Mouse (Mus musculus) CD4-positive, CD25-positive, alpha-beta regulatory T cell, adult 2 months (primary cell): ENCODE data around the gene Hs6st3.

Source experiments
- DNase-seq: peaks from one replicate; pipeline ENCODE4 v3.0.0-alpha.2; 2012; ENCODE audit warnings: low read depth, low spot score

The Hs6st3 gene

DNA sequence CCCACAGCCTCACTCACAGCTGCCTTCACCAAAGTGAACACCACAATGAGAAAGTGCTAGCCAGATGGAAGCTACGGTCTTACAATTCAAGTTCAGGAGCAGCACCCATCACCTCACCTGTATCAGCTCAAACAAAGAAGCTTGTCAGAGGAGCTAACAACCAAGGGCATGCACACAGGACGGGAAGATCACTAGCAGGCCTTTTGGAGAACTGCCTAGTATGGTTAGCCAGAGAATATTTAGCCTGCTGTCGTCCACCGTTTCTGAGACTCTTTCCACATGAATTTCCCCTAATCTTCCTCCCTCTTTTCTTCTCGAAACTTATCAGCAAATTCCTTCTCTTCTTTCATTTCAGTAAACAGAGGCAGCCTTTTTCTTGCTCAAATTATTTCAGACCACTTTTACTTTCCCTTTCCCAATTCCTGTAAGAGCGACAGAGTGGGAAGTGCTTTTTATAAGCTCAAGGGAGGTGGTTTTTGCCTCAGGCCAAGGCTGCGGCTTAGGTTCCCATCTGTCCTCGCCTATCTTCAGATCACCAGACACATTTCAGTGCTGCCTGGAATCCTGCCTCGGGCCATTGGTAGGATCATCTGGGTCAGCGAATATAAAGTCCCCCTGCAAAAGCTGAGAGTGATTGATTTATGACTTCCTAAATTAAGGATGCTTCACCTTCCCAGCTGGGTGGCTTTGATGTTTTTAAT is 757.8 kb downstream of the Hs6st3 start:
- no peak for DNase-seq

DNA sequence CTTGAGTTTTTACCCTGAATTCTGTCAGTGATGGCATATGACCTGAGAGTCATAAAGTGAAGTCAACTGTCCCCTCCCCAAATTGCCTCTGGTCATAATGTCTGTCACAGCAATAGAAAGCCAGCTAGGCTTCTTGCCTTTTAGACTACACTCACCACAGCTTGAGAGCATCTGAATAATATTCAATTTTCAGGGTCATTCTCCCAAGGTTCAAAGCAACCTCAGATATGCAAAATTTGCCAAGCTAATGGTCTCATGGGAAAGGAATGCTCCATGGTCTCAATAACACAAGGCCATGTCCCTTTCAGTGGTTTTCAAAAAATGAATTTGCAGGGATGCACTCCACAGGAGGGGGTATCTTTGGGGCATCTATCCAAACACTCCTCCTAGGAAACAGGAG is 764.3 kb downstream of the Hs6st3 start:
- DNase-seq: no peak

GRCm38 (mm10) chr14:119908032-119908675 is 770.0 kb downstream of the Hs6st3 start:
- no peak for DNase-seq

- DNase-seq: no peak
Observed at GRCm38 (mm10) chr14:119914508-119914907, 776.4 kb downstream of the Hs6st3 start.

DNA sequence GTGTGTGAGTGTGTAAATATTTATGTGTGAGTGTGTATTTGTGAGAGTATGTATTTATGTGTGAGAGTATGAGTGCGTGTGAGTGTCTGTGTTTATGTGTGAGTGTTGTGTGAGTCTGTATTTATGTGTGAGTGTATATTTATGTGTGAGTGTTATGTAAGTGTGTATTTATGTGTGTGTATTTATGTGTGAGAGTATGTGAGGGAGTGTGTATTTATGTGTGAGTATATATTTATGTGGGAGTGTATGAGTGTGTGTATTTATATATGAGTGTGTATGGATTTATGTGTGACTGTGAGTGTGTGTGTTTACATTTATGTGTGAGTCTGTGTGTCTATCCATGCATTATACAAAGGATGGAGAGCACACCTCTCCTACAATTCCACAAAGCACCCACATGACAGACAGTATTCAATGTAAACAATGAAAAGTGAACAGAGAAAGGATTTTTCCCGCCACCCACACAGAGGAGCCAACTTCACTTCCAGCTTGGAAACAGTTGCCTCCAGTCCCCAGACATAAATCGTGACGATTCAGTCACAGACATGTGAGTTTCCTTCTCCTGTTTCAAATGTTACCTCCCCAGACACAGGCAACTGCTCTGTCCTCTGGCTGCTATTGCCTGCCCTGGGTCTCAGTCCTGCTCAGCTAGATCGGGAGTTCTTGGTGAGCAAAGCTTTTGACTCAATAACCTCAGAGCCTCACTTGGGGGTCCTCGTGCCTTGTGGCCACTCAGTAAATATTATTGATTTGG is 780.3 kb downstream of the Hs6st3 start:
- no peak for DNase-seq

GRCm38 (mm10) chr14:119919177-119919576 is 781.0 kb downstream of the Hs6st3 start:
- DNase-seq: no peak
